Mouse (Mus musculus): Measurements from ENCODE around the gene Pcdh19. TPM values are rescaled to one million over a fixed set of nuclear protein-coding genes. Genes with fewer than 3 reads are reported as not detected.

The Pcdh19 gene
- polyA plus RNA-seq (2012; rRNA removed; ENCODE audit: low replicate concordance) = 2.9 and 4.7 TPM in 2 replicates

DNA sequence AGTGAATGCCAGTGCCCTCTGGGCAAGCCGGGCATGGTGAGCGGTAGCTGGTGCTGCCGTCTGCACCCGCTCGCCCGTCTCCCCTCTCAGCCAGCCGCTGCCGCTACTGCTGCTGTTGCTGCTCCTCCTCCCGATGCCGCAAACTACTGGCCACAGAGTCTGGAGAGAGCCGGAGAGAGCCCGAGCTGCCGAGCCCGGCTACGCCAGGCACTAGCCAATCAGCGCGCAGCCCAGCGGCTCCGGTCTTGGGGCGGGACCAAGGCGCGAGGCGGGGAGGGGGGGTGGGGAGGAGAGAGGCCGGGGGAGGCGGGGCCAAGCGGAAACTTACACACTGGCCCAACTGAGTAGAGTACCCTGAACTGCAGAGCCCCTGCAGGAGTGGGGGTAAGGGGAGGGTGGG lies at the start of gene Pcdh19:
Gene Pcdh19, minus strand, starts transcription at position 148 of the 400 bp plus-strand sequence.

Other genes starting within 250 kb of the Pcdh19 start
- not detected in 2 replicates for gene Tnmd, start 162.0 kb upstream of the Pcdh19 start, polyA plus RNA-seq (2012; rRNA removed; ENCODE audit: low replicate concordance)
- 9.9 and 13.7 TPM in 2 replicates for gene Tspan6, start 209.4 kb upstream of the Pcdh19 start, polyA plus RNA-seq (2012; rRNA removed; ENCODE audit: low replicate concordance)
- gene Srpx2, start 219.4 kb upstream of the Pcdh19 start, polyA plus RNA-seq (2012; rRNA removed; ENCODE audit: low replicate concordance) = 13.0 and 47.5 TPM in 2 replicates